Mouse (Mus musculus) adrenal gland, postnatal 36 days (tissue): ENCODE measurements around the gene Nktr. TPM values are rescaled to one million over a fixed set of nuclear protein-coding genes. Genes with fewer than 3 reads are reported as not detected.
A peak's percentile ranks its signal among the peaks of the same experiment; 100 is the strongest.

Source experiments
- DNase-seq, 2 experiments: peaks; one replicate each; pipeline ENCODE4 v3.0.0; 2021; ENCODE audit warnings: mixed read lengths in 1 of 2
- total RNA-seq, 2 experiments: library from RNA; stranded (reverse); gene quantifications; 2 replicates each; pipeline ENCODE4 v1.2.3; 2021

Nktr gene
- total RNA-seq, 2 experiments from 2014 or later, result 58.2 to 90.2 TPM

DNA sequence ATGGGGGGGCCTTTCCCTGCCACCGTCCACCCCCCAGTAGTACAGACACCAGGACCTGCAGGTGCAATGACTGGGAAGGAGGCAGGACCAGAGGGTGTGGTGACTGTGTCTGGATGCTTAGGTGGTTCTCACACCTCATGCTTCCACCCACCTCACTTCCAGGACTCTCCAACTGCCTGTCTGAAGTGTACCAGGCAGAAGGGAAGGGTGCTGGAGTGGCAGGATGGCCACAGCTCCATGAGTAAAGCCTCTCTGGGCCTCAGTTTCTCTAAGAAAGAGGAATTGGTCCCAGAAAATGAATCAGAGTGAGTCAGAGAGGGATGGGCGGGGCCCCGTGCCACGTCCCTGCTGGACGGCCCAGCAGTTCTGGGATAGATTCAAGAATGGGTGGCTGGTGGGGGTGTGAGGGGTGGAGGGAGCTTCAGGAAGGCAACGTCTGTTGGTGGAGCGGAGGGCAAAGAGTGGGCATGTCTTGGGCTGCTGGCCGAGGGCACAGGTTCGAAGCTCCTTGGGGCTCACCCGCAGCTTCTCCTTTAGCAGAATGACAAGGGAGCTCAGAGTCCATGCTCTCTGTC lies 42.2 kb downstream of the Nktr start:
- peak; percentile 62 to 77 for DNase-seq

DNA sequence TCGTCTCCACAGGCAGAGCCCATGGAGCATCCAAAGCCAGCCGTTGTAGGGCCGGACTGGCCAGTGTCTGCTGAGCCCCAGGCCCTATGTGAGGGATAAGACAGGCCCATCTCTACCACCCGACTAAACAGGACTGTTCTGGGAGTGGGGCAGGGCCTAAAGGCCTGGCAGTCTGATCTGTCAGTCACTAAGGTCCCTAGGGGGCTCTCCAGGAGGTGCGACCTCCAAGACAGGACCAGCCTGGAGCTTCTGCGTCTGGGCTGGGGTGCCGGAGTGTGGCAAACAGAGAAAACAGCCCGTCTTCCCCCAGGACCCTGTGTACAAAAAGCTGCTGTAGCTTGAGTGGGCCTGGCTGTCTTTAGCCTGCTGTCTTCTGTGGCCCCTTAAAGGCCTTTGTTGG lies 42.8 kb downstream of the Nktr start:
- DNase-seq, result no peak

DNA sequence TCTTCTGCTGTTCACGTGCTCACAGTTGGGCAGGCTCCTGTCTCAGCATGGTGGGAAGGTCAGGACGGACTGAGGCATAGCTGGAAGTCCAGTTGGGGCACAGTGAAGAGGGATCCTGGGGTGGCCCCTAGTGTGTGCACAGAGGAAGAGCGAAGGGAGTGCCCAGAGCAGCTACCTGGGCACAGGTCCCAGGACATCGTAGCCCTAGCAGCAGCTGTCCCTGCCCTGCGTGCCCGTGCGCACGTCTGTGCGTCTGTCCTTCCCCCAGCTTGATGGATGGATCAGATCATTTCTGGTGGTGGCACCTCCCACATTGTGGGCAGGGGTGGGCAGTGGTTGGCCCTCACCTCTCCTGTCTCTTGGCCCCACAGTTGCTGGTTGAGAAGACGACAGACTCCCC lies 43.3 kb downstream of the Nktr start:
- no peak for DNase-seq

DNA sequence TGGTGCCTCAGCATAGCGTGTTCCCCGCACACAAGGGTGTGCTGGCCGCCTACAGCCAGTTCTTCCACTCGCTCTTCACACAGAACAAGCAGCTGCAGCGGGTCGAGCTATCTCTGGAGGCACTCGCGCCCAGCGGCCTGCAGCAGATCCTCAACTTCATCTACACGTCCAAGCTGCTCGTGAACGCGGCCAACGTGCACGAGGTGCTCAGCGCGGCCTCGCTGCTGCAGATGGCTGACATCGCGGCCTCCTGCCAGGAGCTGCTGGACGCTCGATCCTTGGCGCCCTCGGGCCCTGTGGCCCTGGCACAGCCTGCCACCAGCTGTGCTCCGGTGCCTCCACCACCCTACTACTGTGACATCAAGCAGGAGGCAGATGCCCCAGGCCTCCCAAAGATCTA lies 43.8 kb downstream of the Nktr start:
- no peak for DNase-seq

DNA sequence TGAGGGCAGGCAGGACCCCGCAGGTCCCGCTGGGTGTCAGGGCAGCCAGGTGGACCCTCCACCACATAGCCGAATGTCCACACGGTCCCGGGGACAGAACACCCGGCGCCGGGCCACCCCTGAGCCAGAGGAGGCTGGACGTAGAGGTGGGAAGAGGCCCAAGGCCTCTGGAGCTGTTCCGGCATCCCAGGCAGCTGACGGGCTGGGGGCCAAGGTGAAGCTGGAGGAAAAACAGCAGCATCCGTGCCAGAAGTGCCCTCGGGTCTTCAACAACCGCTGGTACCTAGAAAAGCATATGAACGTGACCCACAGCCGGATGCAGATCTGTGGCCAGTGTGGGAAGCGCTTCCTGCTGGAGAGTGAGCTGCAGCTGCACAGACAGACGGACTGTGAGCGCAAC lies 44.7 kb downstream of the Nktr start:
- DNase-seq, result peak; percentile 49 to 55

DNA sequence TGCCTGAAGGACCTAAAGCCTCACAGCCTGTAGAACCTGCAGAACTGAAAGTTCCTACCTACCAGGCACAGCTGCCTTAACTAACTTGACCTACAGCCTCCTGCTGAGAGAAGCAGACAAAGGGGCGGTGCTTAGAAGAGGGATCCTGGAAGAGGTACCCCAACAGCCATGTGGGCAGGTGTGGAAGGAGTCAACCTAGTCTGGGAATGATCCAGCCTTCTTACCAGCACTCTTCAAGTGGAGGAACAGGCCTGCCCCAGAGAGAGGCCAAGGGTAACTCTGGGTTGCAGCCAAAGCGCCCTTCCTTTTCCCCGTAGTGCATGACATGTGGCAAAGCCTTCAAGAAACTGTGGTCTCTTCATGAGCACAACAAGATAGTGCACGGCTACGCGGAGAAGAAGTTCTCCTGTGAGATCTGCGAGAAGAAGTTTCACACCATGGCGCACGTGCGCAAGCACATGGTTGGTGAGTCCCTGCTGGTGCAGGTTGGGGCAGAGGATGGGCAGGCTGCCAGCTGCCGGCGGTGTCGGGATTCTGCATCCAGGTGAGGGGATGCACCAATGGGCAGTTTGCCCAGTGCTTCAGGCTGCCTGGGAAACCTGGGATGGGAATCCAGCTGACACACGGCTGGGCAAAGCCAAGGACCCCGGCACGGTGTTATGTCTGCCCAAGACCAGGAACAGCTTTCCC lies 46.3 kb downstream of the Nktr start:
- DNase-seq, result no peak

DNA sequence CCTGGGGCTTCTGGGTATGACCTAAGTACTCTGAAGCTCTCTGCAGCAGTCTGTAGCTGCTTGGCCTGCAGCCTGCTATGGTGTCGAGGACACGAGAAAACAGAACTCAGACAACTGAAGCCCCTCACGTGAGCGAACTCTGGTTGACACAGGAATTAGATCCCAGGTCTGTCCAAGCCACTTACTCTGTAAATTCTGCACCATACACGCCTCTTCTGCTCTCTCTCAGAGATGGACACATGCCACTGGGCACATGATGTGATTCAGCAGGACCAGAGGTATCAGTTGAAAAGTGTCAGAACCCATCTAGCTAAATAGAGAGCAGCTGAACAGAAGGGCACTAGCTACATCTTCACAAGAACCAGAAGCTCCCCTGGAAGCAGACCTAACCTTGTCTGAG lies 53.4 kb downstream of the Nktr start:
- DNase-seq, result no peak

DNA sequence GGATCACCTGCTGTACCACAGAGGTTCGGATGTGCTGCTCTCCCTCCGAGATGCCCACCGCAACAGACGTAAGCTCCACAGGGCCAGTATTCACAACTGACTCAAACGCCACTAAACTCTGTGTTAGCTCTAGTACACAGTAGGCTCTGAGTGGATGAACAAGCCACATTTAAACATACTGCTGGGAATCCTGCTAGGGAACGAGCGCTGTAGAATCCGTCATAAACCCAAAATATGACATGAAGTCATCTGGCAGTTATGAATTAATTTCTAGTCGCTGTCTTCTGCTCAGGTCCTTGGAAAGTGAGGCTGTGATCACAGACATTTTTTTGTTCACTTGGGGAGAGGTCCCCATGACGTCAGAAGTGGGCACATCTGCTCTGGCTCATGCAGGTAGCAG lies 57.0 kb downstream of the Nktr start:
- no peak for DNase-seq

DNA sequence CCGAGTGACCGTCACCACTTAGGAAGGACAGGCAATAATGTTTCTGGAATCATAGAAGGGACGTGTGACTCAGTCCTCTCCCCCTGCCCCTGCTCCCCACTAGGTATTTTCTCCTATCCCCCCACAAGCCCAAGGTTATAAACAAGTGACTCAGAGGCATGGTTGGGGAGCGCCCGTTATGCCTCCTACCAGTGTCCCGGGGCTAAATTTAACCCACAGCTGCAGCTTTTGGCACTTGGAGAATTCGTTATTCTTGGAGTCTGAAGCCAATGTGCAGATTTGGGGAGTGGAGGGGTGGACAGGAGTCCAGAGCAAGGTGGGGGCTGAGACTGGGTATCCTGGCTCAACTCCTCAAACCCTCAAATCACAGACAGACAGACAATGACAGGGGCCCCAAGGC lies 57.5 kb downstream of the Nktr start:
- peak; percentile 34 to 49 for DNase-seq

DNA sequence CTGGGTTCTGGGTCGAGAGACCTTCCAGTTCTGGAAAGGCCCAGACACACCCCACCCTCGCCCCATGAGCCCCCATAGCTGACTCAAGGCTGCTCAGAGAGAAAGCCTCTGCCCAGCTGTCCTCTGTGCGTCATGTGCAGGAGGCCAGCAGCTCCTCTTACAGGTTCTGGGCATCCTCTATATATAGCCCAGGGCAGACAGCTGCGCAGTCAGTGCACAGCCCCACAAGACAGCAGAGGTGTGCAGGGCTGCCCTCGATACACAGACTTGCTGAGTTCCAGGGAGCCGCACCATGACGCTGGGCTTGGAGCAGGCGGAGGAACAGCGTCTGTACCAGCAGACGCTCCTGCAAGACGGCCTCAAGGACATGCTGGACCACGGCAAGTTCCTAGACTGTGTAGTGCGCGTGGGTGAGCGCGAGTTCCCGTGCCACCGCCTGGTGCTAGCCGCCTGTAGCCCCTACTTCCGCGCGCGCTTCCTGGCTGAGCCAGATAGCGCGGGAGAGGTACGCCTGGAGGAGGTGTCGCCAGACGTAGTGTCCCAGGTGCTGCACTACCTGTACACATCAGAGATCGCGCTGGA lies 58.6 kb downstream of the Nktr start, which contains the start of gene Klhl40:
Gene Klhl40 (plus strand): TSS at position 124 of the 582 bp plus-strand sequence.
- DNase-seq, result no peak

DNA sequence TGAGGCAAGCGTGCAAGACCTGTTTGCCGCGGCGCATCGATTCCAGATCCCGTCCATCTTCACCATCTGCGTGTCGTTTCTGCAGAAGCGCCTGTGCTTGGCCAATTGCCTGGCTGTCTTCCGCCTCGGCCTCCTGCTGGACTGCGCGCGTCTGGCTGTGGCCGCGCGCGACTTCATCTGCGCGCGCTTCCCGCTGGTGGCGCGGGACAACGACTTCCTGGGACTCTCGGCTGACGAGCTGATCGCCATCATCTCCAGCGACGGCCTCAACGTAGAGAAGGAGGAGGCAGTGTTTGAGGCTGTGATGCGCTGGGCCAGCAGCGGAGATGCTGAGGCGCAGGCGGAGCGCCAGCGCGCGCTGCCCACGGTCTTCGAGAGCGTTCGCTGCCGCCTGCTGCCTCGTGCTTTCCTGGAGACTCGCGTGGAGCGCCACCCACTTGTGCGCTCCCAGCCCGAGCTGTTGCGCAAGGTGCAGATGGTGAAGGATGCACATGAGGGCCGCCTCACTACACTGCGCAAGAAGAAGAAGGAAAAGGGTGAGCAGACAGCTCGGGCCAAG lies 59.2 kb downstream of the Nktr start:
- DNase-seq, result peak; percentile 37 to 61

DNA sequence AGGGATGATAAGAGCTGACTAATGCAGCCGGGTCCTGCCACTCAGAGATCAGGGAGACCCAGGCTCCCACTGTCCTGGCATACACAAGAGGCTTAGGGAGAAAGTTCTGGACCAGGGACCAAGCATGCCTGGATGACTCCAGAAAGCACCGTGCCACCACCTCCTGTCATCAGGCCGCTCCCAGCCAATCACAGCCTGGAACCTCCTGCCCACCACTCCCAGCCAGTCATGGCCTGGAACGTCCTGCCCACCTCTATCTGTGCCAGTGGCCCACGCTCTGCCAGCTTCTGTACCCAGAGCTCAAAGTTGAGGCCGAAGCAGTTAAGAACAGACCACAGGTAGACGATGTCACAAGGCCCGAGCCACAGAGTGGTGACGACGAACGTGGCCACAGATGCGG lies 65.8 kb downstream of the Nktr start:
- no peak for DNase-seq

DNA sequence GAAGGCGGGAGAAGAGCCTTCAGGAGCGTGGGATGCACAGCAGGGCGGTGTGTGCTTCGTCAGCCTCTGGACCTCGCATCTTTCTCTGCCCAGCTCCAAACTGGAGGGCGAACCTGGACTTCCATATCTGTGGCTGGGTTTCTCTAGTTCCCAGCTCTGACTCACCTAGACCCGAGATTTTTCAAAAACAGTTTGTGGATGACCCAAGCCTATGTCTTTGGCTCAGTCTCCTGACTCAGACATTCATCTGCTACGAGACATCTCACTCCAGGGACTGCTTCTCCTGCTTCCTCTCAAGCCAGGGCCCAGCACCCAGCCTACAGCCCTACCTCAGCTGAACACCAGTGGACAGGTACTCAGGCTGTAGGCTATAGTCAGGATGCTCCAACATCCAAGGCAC lies 66.3 kb downstream of the Nktr start:
- no peak for DNase-seq

DNA sequence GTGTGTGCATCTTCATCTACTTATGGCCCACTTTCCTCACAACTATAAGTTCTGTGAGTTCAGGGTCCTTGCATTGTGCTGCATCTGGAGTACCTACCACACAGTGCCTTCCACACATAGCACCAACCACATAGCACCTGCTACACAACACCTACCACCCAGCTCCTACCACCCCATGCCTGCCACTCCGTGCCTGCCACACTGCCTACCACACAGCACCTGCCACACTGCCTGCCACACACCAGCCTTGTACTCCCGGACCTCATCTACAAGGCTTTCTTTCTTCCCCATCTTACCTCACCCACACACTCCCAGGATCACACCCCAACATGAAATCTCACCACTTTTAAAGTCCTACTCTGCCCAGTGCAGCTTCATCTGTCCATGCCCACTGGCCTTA lies 67.4 kb downstream of the Nktr start:
- no peak for DNase-seq

DNA sequence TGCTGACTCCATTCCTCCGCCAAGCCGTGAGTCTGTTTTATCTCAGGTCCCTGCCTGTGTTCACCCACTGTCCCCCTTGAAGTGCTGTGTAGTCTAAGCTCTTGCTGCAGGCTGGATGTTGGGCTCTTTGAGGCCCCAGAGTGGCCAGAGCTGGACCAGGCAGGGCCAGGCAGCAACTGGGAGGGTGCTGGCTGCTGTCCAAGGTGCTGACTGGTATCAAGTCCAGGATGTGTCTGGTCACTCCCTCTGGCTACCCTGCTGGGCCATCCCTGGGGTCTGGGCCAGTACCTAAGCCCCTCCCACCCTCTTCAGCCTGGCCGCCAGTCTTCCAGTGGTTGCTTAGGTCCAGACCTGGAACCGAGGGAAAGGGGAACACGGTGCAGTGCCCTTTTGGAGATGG lies 72.2 kb downstream of the Nktr start:
- peak; percentile 80 to 85 for DNase-seq

DNA sequence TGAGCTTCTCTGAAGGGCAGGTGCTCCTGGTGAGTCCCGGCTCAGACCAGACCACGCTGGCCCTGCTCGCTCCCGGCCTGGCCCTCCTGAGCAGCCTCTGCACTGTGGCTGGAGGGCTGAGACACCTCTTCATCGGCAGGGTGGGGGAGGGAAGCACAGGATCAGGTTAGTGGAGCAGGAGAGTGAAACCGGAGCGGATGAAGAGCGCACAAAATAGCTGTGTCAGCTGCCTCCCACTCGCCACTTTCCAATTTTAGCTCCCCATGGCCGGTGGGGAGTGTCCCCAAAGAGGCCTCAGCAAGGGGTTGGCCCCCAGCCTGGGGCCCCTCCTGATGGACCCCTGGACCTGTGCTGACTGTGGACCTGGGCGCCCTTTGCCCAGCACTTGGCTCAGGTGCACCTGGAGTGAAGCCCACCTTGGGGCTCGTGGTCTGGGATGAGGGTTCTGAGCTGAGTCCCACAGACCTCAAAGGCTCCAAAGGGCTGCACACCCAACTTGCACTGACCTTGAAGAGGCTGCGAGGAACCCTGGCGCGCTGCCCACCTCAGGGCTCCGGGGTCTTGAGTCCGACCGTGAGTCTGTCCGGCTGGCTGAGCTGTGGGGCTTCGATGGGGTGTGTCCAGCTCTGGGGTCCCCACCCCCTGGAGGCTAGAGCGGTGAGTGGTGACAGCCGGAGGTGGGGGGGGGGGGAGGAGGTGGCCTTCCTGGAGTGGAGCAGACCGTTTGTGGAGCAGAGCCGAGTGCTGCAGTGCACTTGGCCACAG lies 73.0 kb downstream of the Nktr start, which contains the start of gene Hhatl:
Gene Hhatl (minus strand): TSS at position 751 of the 765 bp plus-strand sequence.
- DNase-seq, result no peak

DNA sequence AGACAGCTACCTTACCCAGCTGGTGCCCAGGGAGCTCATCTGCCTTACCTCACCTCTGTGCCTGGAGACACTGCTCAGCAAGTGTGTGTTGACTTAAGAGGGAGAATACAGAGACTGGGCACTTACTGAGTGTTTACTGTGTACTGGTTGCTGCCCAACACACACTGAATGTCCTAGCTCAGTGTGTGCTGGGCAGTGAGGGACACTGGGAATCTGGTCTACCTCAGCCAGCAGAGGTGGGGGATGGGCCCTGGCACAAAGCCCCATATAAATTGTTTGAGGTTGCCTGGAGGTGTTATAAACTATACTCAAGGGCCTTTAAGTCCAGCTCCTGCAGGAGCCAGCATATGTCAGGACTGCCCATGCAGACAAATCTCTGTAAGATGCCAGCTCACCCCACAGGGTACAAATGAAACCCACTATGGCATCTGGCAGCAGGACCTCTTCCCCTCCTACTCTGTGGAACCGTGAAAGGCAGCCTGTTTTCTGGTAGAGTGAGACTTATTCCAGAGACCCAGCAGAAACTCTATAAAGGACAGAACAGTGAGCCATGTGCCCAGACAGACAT lies 76.1 kb downstream of the Nktr start:
- DNase-seq, result no peak

DNA sequence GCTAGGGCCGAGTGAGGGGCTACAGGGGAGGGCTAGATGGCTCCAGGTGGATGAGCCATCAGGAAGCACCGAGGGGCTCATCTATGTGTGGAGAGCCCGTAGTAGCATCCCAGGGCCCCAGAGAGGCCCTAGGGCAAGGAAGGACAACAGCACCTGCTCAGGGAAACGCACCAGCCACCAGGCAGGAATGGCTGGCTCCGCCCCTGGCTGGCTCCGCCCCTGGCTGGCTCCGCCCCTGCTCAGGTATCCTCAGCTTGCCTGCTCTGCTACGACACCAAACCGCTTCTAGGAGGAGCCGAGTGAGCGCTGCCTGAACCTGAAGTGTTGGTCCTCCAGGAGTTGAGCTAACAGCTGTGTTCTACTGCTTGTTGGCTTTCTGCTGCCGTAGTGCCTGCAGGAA lies 78.8 kb downstream of the Nktr start:
- no peak for DNase-seq

DNA sequence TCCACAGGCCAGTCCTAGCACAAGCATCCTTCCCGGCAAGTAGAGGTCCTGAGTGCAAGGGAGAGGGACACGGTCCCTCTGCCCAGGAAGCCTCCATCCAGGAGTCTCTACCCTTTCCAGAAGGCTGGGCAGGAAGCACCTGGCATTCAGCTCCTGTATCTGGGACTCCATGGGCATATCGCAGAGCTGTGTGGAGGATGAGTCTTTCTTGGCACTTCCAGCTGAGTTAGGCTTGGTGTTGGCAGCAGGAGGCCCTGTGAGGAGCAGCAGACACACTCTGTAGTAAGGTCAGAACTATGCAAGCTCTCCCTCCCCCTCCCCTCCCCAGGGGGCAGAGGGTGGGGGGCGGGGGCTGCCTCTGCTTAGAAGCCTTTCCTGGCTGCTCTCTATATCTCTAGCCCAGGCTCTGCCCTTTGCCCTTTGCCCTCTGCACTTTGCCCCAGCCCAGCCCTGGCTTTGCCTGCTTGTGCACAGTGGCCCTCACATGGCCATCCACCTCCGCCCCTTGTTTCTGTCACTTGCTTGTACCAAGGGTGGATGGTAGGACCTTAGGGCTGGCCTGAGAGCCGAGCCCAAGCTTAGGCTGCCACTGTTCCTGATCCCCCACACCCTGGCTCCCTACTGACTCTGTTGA lies 80.0 kb downstream of the Nktr start:
- DNase-seq, result no peak

DNA sequence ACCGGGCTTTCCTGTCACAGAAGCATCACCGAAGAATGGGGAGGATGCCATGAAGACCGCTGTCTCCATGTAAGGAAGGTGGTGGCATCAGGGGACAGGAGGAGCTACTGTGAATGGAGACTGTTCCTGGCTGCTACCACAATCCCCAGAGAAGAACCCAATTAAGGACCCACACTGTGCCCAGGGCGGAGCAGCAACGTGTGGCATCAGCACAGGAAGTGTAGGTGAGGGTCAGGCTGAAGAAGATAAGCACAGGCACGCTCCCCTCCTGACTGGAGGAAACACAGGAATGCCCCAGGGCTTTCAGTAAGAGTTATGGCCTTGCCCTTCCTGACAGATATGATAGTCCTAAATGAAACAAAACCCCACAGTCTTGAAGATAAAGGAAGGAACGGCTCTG lies 83.8 kb downstream of the Nktr start:
- no peak for DNase-seq
